Mouse (Mus musculus): ENCODE measurements around the gene Gata2.

DNA sequence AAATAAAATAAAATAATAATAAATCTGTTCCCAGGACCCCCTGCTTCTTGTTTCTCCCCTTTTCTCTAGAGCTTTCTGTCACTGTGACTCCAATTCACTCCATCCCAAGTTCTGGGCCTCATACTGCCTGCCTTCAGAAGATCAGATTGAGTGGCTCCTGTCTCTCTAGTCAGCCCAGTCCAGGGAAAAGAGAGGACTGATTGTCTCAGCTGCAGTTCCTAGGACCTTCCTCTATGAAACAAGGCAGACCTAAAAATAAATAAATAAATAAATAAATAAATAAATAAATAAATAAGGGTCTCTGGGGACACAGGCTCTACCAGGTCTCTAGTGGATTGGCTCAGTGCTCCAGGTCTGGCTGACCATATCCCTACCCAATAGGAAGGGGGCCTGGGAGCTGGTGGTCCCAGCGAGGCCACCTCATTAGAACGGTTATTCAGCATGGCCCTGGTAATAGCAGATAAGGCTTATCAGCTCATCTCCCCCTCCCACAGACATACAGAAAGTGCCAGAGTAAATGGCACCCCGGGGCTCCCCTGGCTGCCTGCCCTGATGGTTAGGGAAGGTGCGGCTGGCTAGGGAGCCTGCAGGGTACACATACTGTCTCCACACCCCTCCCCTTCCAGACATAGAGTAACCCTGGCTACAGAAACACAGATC, 2.1 kb upstream of the Gata2 start:
- TF ChIP-seq POLR2A (IDR thresholded peaks at IDR 0.05; ENCODE audit: low read depth, low read length): no peak
- no peak for TF ChIP-seq CTCF (IDR thresholded peaks at IDR 0.05; ENCODE audit: extremely low read depth, insufficient read depth, insufficient read length, insufficient replicate concordance)

All from spleen, adult 2 months (tissue).